In genomic region chr11:17051545-17052475, GRCm38 (mm10) we compare ENCODE assay signal across 8 mouse cellular contexts. TPM values are rescaled to one million over a fixed set of nuclear protein-coding genes. Genes with fewer than 3 reads are reported as not detected.
A peak's percentile ranks its signal among the peaks of the same experiment; 100 is the strongest.
DNase-seq lines count a peak whose midpoint lies in the region; ATAC-seq lines count a peak whose summit lies in the region.

Gene Cnrip1, plus strand, starts transcription at chr11:17051586.
Gene Plek, minus strand, starts transcription at chr11:17052381.

- H3K27me3 ChIP-seq in embryonic facial prominence, embryonic 10.5 days (replicated peaks; ENCODE audit: low read depth, poor library complexity, severe bottlenecking) = no peaks in the 10 kb centered on the region

- DNase-seq in adrenal gland, postnatal 14 days = peak; percentile 88
- DNase-seq in embryonic facial prominence, embryonic 10.5 days (ENCODE audit: low spot score) = peak; percentile 61
- DNase-seq in heart, adult 18-20 months = peak; percentile 79 to 80
- DNase-seq in kidney, adult 11 months = peak; percentile 26
- DNase-seq in left cerebral cortex, postnatal 36 days (ENCODE audit: low spot score in 2 of 2) = peak; percentile 87 to 90
- DNase-seq in right cerebral cortex, postnatal 10 days (ENCODE audit: low spot score in 2 of 2) = peak; percentile 95
- DNase-seq in urinary bladder, postnatal 25 days (ENCODE audit: low spot score) = peak; percentile 46

- H3K36me3 ChIP-seq in embryonic facial prominence, embryonic 10.5 days (replicated peaks) = no peaks in the 10 kb centered on the region

- intact Hi-C loops in left cerebral cortex, postnatal 36 days (cut with DNase I) = loop anchor here (2.0 to 5.0 kb wide), 3 partner anchors 80 to 545 kb away; partner anchors contain the start of genes Ppp3r1 and Sec61g

- under 1% methylated on average over 38 of the region's 38 CpGs for WGBS in embryonic facial prominence, embryonic 10.5 days

- ATAC-seq in megakaryocyte-erythroid progenitor cell, adult 5-6 weeks (replicated peaks; ENCODE audit: low FRiP score, low TSS enrichment, poor library complexity, severe bottlenecking) = peak; percentile 75

- no peaks in the 10 kb centered on the region for H3K9me3 ChIP-seq in embryonic facial prominence, embryonic 10.5 days

- H3K4me1 ChIP-seq in embryonic facial prominence, embryonic 10.5 days = peaks cover 16% of the 10 kb centered on the region

- peak within 1 kb of the TSS; percentile 74 for H3K4me3 ChIP-seq in embryonic facial prominence, embryonic 10.5 days

- H3K27ac ChIP-seq in embryonic facial prominence, embryonic 10.5 days (replicated peaks) = peak within 1 kb of the TSS; percentile 83

RNA-seq across cellular contexts. Expression of gene Cnrip1, which starts in this region (rescaled TPM):
- 15.8 and 20.9 TPM in 2 replicates for total RNA-seq in adrenal gland, postnatal 14 days (2021)
- 12.5 and 16.2 TPM in 2 replicates for polyA plus RNA-seq in embryonic facial prominence, embryonic 10.5 days (2016; fragmentation: Nextera tagmentation; extraction: Ambion mirVana)
- 1 to 10 TPM; 3.1 to 3.4 TPM for total RNA-seq in heart, adult 18-20 months (2021)
- 100 to 1,000 TPM in 1 of 2 experiments, 10 to 100 TPM in 1; 99.5 to 105 TPM for total RNA-seq in left cerebral cortex, postnatal 36 days (2021)
- total RNA-seq in megakaryocyte-erythroid progenitor cell, adult 5-6 weeks (2014; fragmentation: Nextera tagmentation) = 0.70 and 0.92 TPM in 2 replicates
- 2.0 and 2.7 TPM in 2 replicates for total RNA-seq in megakaryocyte-erythroid progenitor cell, adult 5-6 weeks (2017)

RNA-seq across cellular contexts. Expression of gene Plek, which starts in this region (rescaled TPM):
- 3.1 and 8.0 TPM in 2 replicates for total RNA-seq in adrenal gland, postnatal 14 days (2021)
- polyA plus RNA-seq in embryonic facial prominence, embryonic 10.5 days (2016; fragmentation: Nextera tagmentation; extraction: Ambion mirVana) = 3.2 and 5.1 TPM in 2 replicates
- 1 to 10 TPM; 3.6 to 5.6 TPM for total RNA-seq in heart, adult 18-20 months (2021)
- total RNA-seq in left cerebral cortex, postnatal 36 days (2021) = 1 to 10 TPM; 6.0 to 7.6 TPM
- 1.7 and 10.1 TPM in 2 replicates for total RNA-seq in megakaryocyte-erythroid progenitor cell, adult 5-6 weeks (2014; fragmentation: Nextera tagmentation)
- 27.3 and 65.3 TPM in 2 replicates for total RNA-seq in megakaryocyte-erythroid progenitor cell, adult 5-6 weeks (2017)

Comparison
In these comparisons a context has a peak if more than half of its experiments do, and no peak if none do; other contexts are left out.
1. Peak in every context shown above with its lines: DNase-seq, ATAC-seq, H3K4me3 ChIP-seq and H3K27ac ChIP-seq.
2. DNase-seq: peak in every context shown above with its lines; median percentile 95 in right cerebral cortex, postnatal 10 days; 88 in left cerebral cortex, postnatal 36 days; 88 in adrenal gland, postnatal 14 days; 80 in heart, adult 18-20 months; 61 in embryonic facial prominence, embryonic 10.5 days; 46 in urinary bladder, postnatal 25 days; 26 in kidney, adult 11 months.